Mouse (Mus musculus): ENCODE measurements around the gene Ufsp2.

GRCm38 (mm10) chr8:45995576-45995975, 20.2 kb downstream of the Ufsp2 start:
- TF ChIP-seq FLI1 (IDR thresholded peaks at IDR 0.05; ENCODE audit: low read length) (no peak), GATA1 (IDR thresholded peaks at IDR 0.05; ENCODE audit: borderline replicate concordance, low read length) (no peak)

Measured in megakaryocyte, embryonic 14.5 days (primary cell).